Mouse (Mus musculus) embryonic facial prominence, embryonic 10.5 days (tissue): ENCODE measurements around the gene Kif18a. TPM values are rescaled to one million over a fixed set of nuclear protein-coding genes. Genes with fewer than 3 reads are reported as not detected.

ENCODE experiments used
- DNase-seq: peaks from one replicate; pipeline ENCODE4 v3.0.0-alpha.2; 2017; ENCODE audit warnings: low spot score
- H3K27ac ChIP-seq: fragments of 300-500 bp; sonication (generic); replicated peaks from 2 replicates; pipeline ENCODE4 v1.5.1; 2016; ENCODE audit warnings: mild to moderate bottlenecking
- H3K27me3 ChIP-seq: fragments of 300-500 bp; sonication (generic); replicated peaks from 2 replicates; pipeline ENCODE4 v1.6.1; 2016; ENCODE audit warnings: low read depth, mild to moderate bottlenecking; ENCODE audit not compliant: poor library complexity, severe bottlenecking
- H3K36me3 ChIP-seq: fragments of 300-500 bp; sonication (generic); replicated peaks from 2 replicates; pipeline ENCODE4 v1.6.1; 2016; ENCODE audit warnings: mild to moderate bottlenecking, moderate library complexity
- H3K4me1 ChIP-seq: fragments of 300-500 bp; sonication (generic); 2 replicates; pipeline ENCODE4 v1.6.1; 2016
- H3K4me3 ChIP-seq: fragments of 300-500 bp; sonication (generic); 2 replicates; pipeline ENCODE4 v1.5.1; 2016; ENCODE audit warnings: mild to moderate bottlenecking, moderate library complexity
- H3K9me3 ChIP-seq: fragments of 300-500 bp; sonication (generic); 2 replicates; pipeline ENCODE4 v1.6.1; 2016; ENCODE audit warnings: mild to moderate bottlenecking
- WGBS: fragments of 180-500 bp; shearing (Covaris S2); methylation state at CpG from one replicate; pipeline ENCODE4 v1.1.7; 2016; 5-methylcytosine and 5-hydroxymethylcytosine counted together
- polyA plus RNA-seq: library from polyadenylated mRNA; unstranded; fragments of >200 nt; fragmentation: Nextera tagmentation; extraction: Ambion mirVana; gene quantifications from 2 replicates; pipeline ENCODE4 v1.2.1, GENCODE M21; 2016

Kif18a gene
- 30.1 and 31.9 TPM in 2 replicates for polyA plus RNA-seq

DNA sequence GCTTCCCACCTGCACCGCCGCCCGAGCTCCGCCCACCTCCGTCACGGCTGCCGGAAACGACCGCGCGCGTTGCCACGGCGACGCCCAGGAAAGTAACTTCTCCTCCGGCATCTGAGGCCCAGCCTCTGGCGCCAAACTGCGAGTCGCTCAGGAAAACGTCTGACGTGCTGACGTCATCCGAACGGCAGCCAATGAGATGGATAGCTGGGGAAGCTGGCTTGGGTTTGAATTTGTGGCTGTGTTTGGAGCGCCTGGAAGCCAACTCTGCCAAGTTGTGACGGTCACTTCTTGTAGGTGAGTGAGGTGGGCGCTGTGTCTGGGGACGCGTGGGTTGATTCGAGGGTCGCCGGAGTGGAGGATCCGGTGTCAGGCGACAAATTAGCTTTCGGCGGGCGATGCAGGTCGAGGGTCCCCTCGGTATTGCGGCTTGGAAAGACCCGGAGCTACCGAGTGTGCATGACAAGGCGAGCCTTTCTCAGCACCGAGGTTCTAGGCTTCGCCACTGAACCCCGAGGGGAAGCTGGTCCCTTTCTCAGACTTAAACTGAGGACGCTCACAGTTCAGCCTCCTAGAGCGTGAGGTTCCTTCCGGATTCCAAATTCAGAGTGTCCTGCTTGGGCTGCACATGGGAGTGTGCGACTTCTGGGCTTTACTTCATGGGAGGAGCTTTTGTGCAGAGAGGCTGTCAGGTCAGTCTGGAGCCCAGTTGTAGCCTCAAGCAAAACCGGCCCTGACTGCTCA lies at the start of gene Kif18a, which contains the start of gene Mettl15:
Gene Kif18a, plus strand, starts transcription at position 139 of the 741 bp plus-strand sequence.
Gene Mettl15, minus strand, starts transcription at position 149 of the 741 bp plus-strand sequence.
- Histone ChIP-seq H3K4me1 (peaks cover 18% of the 10 kb centered on the region), H3K4me3 (peak within 1 kb of the TSS; percentile 83), H3K36me3 (no peaks in the 10 kb centered on the region), H3K27ac (peak within 1 kb of the TSS; percentile 93), H3K9me3 (no peaks in the 10 kb centered on the region), H3K27me3 (no peaks in the 10 kb centered on the region)
- under 1% methylated on average over 51 of the region's 51 CpGs for WGBS
- peak; percentile 96 for DNase-seq

- 87% methylated on average over 4 of the region's 4 CpGs for WGBS
- Histone ChIP-seq H3K4me1 (no peaks in the 10 kb centered on the region), H3K27ac (no peak overlapping the region), H3K27me3 (no peaks in the 10 kb centered on the region), H3K4me3 (no peak overlapping the region), H3K9me3 (no peaks in the 10 kb centered on the region), H3K36me3 (no peaks in the 10 kb centered on the region)
- no peak for DNase-seq
These were observed 46.7 kb upstream of the Kif18a start for GRCm38 (mm10) chr2:109233876-109234275.

- Histone ChIP-seq H3K4me1 (no peaks in the 10 kb centered on the region), H3K27ac (no peak overlapping the region), H3K4me3 (no peak overlapping the region), H3K27me3 (no peaks in the 10 kb centered on the region), H3K36me3 (no peaks in the 10 kb centered on the region), H3K9me3 (no peaks in the 10 kb centered on the region)
- DNase-seq: no peak
- WGBS: 92% methylated on average over 1 of the region's 1 CpGs
These were observed 44.8 kb upstream of the Kif18a start for GRCm38 (mm10) chr2:109235741-109236140.

- Histone ChIP-seq H3K4me1 (no peaks in the 10 kb centered on the region), H3K27ac (no peak overlapping the region), H3K4me3 (no peak overlapping the region), H3K9me3 (no peaks in the 10 kb centered on the region), H3K27me3 (no peaks in the 10 kb centered on the region), H3K36me3 (no peaks in the 10 kb centered on the region)
- no peak for DNase-seq
- WGBS: 44% methylated on average over 3 of the region's 3 CpGs
These were observed 38.6 kb upstream of the Kif18a start for GRCm38 (mm10) chr2:109241947-109242346.

DNA sequence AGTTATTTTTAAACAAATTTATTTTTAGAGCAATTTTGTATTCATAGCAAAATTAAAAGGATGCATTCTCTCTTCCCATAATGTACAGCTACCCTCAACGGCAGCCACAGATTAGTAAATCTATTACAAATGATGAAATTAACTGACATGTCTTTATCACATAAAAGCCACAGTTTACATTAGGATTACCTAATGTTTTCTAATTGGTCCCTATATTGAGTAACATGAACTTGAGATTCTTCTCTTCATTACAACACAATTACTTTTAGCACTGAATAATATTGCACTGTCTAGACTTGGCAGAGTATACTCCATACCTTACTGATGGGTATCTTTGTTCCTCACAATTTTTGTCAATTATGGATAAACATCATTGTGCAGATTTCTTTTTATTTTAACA lies 17.8 kb upstream of the Kif18a start:
- 84% methylated on average over 1 of the region's 1 CpGs for WGBS
- H3K9me3 ChIP-seq: no peaks in the 10 kb centered on the region
- H3K4me3 ChIP-seq: no peak overlapping the region
- no peak for DNase-seq
- no peak overlapping the region for H3K27ac ChIP-seq
- no peaks in the 10 kb centered on the region for H3K4me1 ChIP-seq
- H3K36me3 ChIP-seq: no peaks in the 10 kb centered on the region
- H3K27me3 ChIP-seq: no peaks in the 10 kb centered on the region

GRCm38 (mm10) chr2:109273098-109273497 lies 7.4 kb upstream of the Kif18a start:
- no peaks in the 10 kb centered on the region for H3K36me3 ChIP-seq
- H3K9me3 ChIP-seq: no peaks in the 10 kb centered on the region
- no peak overlapping the region for H3K27ac ChIP-seq
- H3K4me3 ChIP-seq: no peak overlapping the region
- DNase-seq: no peak
- H3K4me1 ChIP-seq: 0 out of 2 replicates have a peak, but pooled peaks cover under 1% of the 10 kb centered on the region
- 91% methylated on average over 1 of the region's 1 CpGs for WGBS
- H3K27me3 ChIP-seq: no peaks in the 10 kb centered on the region

GRCm38 (mm10) chr2:109277593-109277992 lies 2.9 kb upstream of the Kif18a start:
- no peaks in the 10 kb centered on the region for H3K9me3 ChIP-seq
- no peaks in the 10 kb centered on the region for H3K27me3 ChIP-seq
- H3K4me3 ChIP-seq: peak overlapping the region; percentile 68
- H3K27ac ChIP-seq: peak overlapping the region; percentile 86
- no peak for DNase-seq
- 10% methylated on average over 7 of the region's 7 CpGs for WGBS
- peaks cover 18% of the 10 kb centered on the region for H3K4me1 ChIP-seq
- H3K36me3 ChIP-seq: no peaks in the 10 kb centered on the region

GRCm38 (mm10) chr2:109278036-109278435 lies 2.5 kb upstream of the Kif18a start:
- H3K27me3 ChIP-seq: no peaks in the 10 kb centered on the region
- H3K27ac ChIP-seq: peak overlapping the region; percentile 86
- no peaks in the 10 kb centered on the region for H3K9me3 ChIP-seq
- H3K4me3 ChIP-seq: peak overlapping the region; percentile 68
- H3K36me3 ChIP-seq: no peaks in the 10 kb centered on the region
- peaks cover 18% of the 10 kb centered on the region for H3K4me1 ChIP-seq
- WGBS: under 1% methylated on average over 16 of the region's 16 CpGs
- peak; percentile 65 for DNase-seq

GRCm38 (mm10) chr2:109280272-109280599 lies 302 bp upstream of the Kif18a start:
- 8% methylated on average over 4 of the region's 4 CpGs for WGBS
- Histone ChIP-seq H3K4me3 (peak overlapping the region; percentile 83), H3K36me3 (no peaks in the 10 kb centered on the region), H3K4me1 (peaks cover 18% of the 10 kb centered on the region), H3K27me3 (no peaks in the 10 kb centered on the region), H3K9me3 (no peaks in the 10 kb centered on the region), H3K27ac (peak overlapping the region; percentile 93)
- no peak for DNase-seq

- 0% methylated on average over 1 of the region's 1 CpGs for WGBS
- peak overlapping the region; percentile 83 for H3K4me3 ChIP-seq
- no peaks in the 10 kb centered on the region for H3K27me3 ChIP-seq
- H3K27ac ChIP-seq: peak overlapping the region; percentile 93
- no peak for DNase-seq
- no peaks in the 10 kb centered on the region for H3K9me3 ChIP-seq
- no peaks in the 10 kb centered on the region for H3K36me3 ChIP-seq
- peaks cover 18% of the 10 kb centered on the region for H3K4me1 ChIP-seq
These were observed 778 bp downstream of the Kif18a start for GRCm38 (mm10) chr2:109281341-109281690.

- Histone ChIP-seq H3K36me3 (peaks cover 12% of the 10 kb centered on the region), H3K4me3 (no peak overlapping the region), H3K27me3 (no peaks in the 10 kb centered on the region), H3K27ac (no peak overlapping the region), H3K4me1 (peaks cover 14% of the 10 kb centered on the region), H3K9me3 (no peaks in the 10 kb centered on the region)
- 92% methylated on average over 3 of the region's 3 CpGs for WGBS
- DNase-seq: no peak
These were observed 3.6 kb downstream of the Kif18a start for GRCm38 (mm10) chr2:109284121-109284520.

GRCm38 (mm10) chr2:109289327-109289726 lies 8.8 kb downstream of the Kif18a start:
- peaks cover 64% of the 10 kb centered on the region for H3K36me3 ChIP-seq
- no peak overlapping the region for H3K27ac ChIP-seq
- H3K9me3 ChIP-seq: no peaks in the 10 kb centered on the region
- no peak for DNase-seq
- no peaks in the 10 kb centered on the region for H3K4me1 ChIP-seq
- no peaks in the 10 kb centered on the region for H3K27me3 ChIP-seq
- WGBS: 95% methylated on average over 6 of the region's 6 CpGs
- no peak overlapping the region for H3K4me3 ChIP-seq

DNA sequence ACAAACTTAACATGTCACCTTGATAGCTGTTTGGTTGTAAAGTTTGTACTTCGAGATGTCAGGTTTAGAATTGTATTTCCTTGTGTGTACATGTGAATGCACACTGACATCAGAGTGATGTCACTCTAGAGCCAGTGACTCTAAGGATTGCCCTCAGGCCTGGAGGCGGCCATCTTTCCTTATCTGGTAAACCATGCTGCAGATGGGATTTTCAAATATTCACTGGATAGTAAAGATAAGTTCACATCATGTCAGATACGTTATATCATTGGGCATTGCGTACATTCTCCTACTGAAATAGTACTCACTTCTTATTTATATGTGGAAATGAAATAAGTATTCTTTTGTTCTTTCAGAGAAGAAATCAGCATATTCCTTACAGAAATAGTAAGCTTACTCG lies 15.7 kb downstream of the Kif18a start:
- Histone ChIP-seq H3K4me3 (no peak overlapping the region), H3K4me1 (no peaks in the 10 kb centered on the region), H3K27ac (no peak overlapping the region), H3K9me3 (no peaks in the 10 kb centered on the region), H3K27me3 (no peaks in the 10 kb centered on the region), H3K36me3 (peaks cover 78% of the 10 kb centered on the region)
- DNase-seq: no peak
- WGBS: 88% methylated on average over 5 of the region's 5 CpGs
